Mouse (Mus musculus): ENCODE data around the gene Gpr135. TPM values are rescaled to one million over a fixed set of nuclear protein-coding genes. Genes with fewer than 3 reads are reported as not detected.

Gene Gpr135
- polyA plus RNA-seq (2012; rRNA removed) = 8.7 and 8.9 TPM in 2 replicates

GRCm38 (mm10) chr12:72070327-72071269 lies at the start of gene Gpr135:
Gpr135 (minus strand) TSS chr12:72071125.
- DNase-seq (ENCODE audit: low read depth) = peak; percentile 95
- TF ChIP-seq POLR2A (IDR thresholded peaks at IDR 0.05; ENCODE audit: borderline replicate concordance, extremely low read depth, insufficient read depth, insufficient read length, poor library complexity, severe bottlenecking) (peak; percentile 29; the same call in 1 of the 2 replicates), CTCF (IDR thresholded peaks at IDR 0.05; ENCODE audit: borderline replicate concordance, extremely low read depth, insufficient read depth, insufficient read length) (peak; percentile 85)

DNA sequence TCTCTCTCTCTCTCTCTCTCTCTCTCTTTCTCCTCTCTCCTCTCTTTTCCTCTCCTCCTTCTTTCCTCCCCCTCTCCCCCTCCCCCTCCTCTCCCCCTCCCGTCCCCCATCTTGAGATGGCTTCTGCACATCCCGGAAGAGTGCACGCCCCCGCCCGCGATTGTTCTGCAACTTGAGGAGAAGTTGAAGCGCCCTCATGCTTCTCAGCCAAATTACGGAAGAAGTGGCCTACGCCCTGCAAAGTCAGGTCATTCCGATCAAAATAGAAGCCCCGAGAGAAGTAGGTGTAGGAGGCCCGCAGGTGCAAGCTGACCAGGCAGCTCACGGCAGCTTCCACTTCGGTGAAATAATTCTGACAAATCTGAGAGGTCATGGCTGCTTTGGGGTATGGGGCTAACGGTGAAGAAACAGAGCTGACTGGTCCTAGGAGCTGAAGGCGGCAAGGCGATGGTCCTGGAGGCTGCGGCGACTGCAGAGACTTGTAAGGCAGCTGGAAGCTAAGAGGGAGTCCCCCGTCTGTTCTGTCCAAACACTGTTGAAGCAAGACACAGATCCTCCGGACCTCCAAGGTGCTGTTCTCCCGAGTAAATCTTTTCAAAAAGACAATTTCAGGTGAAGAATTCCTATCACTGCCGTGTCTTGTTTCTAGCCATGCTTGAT lies 44.9 kb upstream of the Gpr135 start:
- no peak for DNase-seq (ENCODE audit: low read depth)
- no peak for TF ChIP-seq CTCF (IDR thresholded peaks at IDR 0.05; ENCODE audit: borderline replicate concordance, extremely low read depth, insufficient read depth, insufficient read length)
- no peak for TF ChIP-seq POLR2A (IDR thresholded peaks at IDR 0.05; ENCODE audit: borderline replicate concordance, extremely low read depth, insufficient read depth, insufficient read length, poor library complexity, severe bottlenecking)

GRCm38 (mm10) chr12:72115126-72115525 lies 44.2 kb upstream of the Gpr135 start:
- TF ChIP-seq POLR2A (IDR thresholded peaks at IDR 0.05; ENCODE audit: borderline replicate concordance, extremely low read depth, insufficient read depth, insufficient read length, poor library complexity, severe bottlenecking) (no peak), CTCF (IDR thresholded peaks at IDR 0.05; ENCODE audit: borderline replicate concordance, extremely low read depth, insufficient read depth, insufficient read length) (no peak)
- DNase-seq (ENCODE audit: low read depth) = no peak

- DNase-seq (ENCODE audit: low read depth) = peak; percentile 92
- no peak for TF ChIP-seq POLR2A (IDR thresholded peaks at IDR 0.05; ENCODE audit: borderline replicate concordance, extremely low read depth, insufficient read depth, insufficient read length, poor library complexity, severe bottlenecking)
- TF ChIP-seq CTCF (IDR thresholded peaks at IDR 0.05; ENCODE audit: borderline replicate concordance, extremely low read depth, insufficient read depth, insufficient read length) = peak; percentile 75; the same call in 1 of the 2 replicates
Measured at GRCm38 (mm10) chr12:72104525-72105281, 33.8 kb upstream of the Gpr135 start.

- DNase-seq (ENCODE audit: low read depth) = no peak
- TF ChIP-seq POLR2A (IDR thresholded peaks at IDR 0.05; ENCODE audit: borderline replicate concordance, extremely low read depth, insufficient read depth, insufficient read length, poor library complexity, severe bottlenecking) (no peak), CTCF (IDR thresholded peaks at IDR 0.05; ENCODE audit: borderline replicate concordance, extremely low read depth, insufficient read depth, insufficient read length) (no peak)
Measured at GRCm38 (mm10) chr12:72104027-72104426, 33.1 kb upstream of the Gpr135 start.

DNA sequence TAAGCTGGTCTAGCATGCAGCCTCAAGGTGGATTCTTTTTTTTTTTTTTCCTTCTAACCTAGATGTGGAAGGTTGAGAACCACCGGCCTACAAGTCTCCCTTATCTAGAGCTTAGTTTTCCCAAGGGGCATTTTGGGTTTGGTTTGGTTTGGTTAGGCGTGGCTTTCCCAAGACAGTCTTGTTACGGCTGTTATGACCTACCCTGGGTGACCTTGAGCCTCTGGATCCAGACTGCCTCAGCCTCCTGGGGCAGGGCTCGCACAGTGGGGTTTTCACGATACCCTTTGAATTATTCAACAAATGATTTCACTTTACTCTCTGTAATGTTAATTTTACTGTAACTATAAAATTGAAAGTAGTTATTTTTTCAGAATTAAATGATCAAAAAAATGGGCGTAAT lies 31.9 kb upstream of the Gpr135 start:
- no peak for DNase-seq (ENCODE audit: low read depth)
- TF ChIP-seq POLR2A (IDR thresholded peaks at IDR 0.05; ENCODE audit: borderline replicate concordance, extremely low read depth, insufficient read depth, insufficient read length, poor library complexity, severe bottlenecking) (no peak), CTCF (IDR thresholded peaks at IDR 0.05; ENCODE audit: borderline replicate concordance, extremely low read depth, insufficient read depth, insufficient read length) (no peak)

GRCm38 (mm10) chr12:72096966-72097365 lies 26.0 kb upstream of the Gpr135 start:
- no peak for DNase-seq (ENCODE audit: low read depth)
- TF ChIP-seq CTCF (IDR thresholded peaks at IDR 0.05; ENCODE audit: borderline replicate concordance, extremely low read depth, insufficient read depth, insufficient read length) = no peak
- TF ChIP-seq POLR2A (IDR thresholded peaks at IDR 0.05; ENCODE audit: borderline replicate concordance, extremely low read depth, insufficient read depth, insufficient read length, poor library complexity, severe bottlenecking) = no peak

GRCm38 (mm10) chr12:72089802-72090201 lies 18.9 kb upstream of the Gpr135 start:
- TF ChIP-seq POLR2A (IDR thresholded peaks at IDR 0.05; ENCODE audit: borderline replicate concordance, extremely low read depth, insufficient read depth, insufficient read length, poor library complexity, severe bottlenecking) (no peak), CTCF (IDR thresholded peaks at IDR 0.05; ENCODE audit: borderline replicate concordance, extremely low read depth, insufficient read depth, insufficient read length) (no peak)
- no peak for DNase-seq (ENCODE audit: low read depth)

GRCm38 (mm10) chr12:72086166-72086825 lies 15.4 kb upstream of the Gpr135 start:
- TF ChIP-seq POLR2A (IDR thresholded peaks at IDR 0.05; ENCODE audit: borderline replicate concordance, extremely low read depth, insufficient read depth, insufficient read length, poor library complexity, severe bottlenecking) (peak; percentile 66; the same call in 1 of the 2 replicates), CTCF (IDR thresholded peaks at IDR 0.05; ENCODE audit: borderline replicate concordance, extremely low read depth, insufficient read depth, insufficient read length) (no peak)
- DNase-seq (ENCODE audit: low read depth) = no peak

DNA sequence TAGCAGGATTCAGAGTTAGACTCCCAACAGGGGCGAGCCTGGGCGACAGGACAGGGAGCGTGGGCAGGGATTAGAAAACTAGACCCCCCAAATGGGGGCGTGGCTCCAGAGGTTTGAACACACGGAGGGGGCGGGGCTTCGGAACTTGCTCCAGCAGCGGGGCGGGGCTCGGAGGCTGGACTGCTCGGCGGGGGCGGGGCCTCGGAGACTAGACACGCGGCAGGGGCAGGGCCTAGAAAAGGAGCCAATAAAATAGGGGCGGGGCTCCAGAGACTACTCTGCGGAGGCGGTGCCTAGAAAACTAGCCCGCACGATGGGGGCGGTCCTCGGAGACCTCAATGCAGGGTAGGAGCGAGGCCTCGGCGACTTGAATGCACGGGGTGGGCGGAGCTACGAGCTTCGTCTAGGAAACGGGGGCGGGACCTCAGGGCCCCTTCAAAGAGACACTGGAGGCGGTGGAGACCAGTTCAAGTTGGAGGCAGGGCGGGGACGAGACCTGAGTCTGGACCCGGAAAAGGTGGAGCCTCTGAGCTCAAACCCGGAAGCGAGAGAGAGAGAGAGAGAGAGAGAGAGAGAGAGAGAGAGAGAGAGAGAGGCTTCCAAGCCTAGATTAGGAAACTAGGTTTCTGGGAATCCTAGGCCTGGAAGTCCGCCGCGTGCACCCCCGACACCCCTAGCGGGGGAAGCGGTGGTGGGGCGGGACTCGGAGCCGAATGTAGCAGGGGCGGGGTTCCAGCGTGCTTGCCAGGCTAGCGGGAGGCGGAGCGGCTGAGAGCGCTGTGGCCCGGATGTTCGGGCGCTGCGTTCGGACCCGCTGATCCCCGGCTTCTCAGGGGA lies 14.6 kb upstream of the Gpr135 start, which contains the start of the genes L3hypdh and Jkamp:
L3hypdh (minus strand) TSS at position 111 of the 837 bp plus-strand sequence.
Jkamp (plus strand) TSS at position 261 of the 837 bp plus-strand sequence.
- DNase-seq (ENCODE audit: low read depth) = peak; percentile 100
- no peak for TF ChIP-seq POLR2A (IDR thresholded peaks at IDR 0.05; ENCODE audit: borderline replicate concordance, extremely low read depth, insufficient read depth, insufficient read length, poor library complexity, severe bottlenecking)
- TF ChIP-seq CTCF (IDR thresholded peaks at IDR 0.05; ENCODE audit: borderline replicate concordance, extremely low read depth, insufficient read depth, insufficient read length) = no peak
